Mouse (Mus musculus): Measurements from ENCODE around the gene Olfr656. TPM values are rescaled to one million over a fixed set of nuclear protein-coding genes. Genes with fewer than 3 reads are reported as not detected.

Olfr656 gene
- not detected in 2 replicates for polyA plus RNA-seq (2015; fragmentation: Nextera tagmentation; extraction: Ambion mirVana)

DNA sequence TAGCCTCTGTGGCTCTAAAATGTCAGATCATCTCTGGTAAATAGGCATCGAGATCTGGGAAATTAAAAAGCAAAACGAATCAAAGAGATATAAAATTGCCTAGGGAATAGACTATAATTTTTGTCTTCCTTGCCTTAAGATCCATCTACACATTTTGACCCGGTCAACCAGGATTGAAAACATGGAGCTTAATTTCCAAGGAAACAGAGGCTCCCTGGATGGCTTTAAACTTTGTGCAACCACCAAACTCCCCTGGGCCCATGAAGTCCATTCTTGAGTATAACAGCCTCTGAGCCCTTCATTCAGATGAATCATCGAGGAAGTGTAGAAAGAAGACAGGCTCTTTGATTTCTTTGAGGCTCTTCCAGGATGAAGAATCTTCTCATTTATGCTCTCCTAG, at the start of gene Olfr656:
Gene Olfr656 (plus strand): TSS at position 301 of the 400 bp plus-strand sequence.
- DNase-seq (ENCODE audit: low spot score), result no peak

DNA sequence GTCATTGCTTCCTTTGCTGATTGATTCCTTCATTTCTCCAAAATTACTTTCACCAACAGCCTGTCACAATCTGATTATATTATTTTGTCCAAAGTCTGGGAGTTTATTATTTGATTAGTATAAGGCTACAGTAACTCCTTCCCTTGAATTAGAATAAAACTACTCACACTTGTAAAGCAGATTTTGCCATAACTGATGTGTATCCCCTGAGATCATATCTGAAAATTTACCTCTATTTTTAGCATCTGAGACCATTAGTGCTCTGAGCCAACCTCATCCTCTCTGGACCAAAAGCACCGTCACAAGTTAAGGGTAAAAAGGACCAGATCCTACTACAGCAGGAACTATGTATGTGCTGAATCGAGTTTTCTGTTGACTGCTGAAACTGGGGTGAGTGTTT, 36.7 kb upstream of the Olfr656 start, which contains the start of gene Olfr653:
Gene Olfr653 (plus strand): TSS at position 301 of the 400 bp plus-strand sequence.
- no peak for DNase-seq (ENCODE audit: low spot score)

DNA sequence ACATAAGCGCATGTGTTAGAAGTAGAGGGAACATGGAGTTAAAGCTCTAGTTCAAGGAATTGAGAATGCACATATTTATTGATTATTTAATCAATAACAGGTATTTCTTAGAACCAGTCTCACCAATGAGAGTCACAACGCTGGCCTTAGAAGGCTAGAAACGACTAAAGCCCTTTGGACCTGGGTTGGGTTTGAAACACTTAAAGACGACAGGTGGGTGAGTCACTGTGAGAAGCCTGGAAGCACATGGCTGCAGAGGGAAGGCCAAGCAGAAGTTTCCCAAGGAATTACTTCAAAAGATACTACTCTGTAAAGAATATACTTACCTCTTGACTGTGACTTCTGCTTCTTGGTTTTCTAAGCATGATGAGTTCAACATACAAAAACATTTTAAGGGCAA, 32.9 kb upstream of the Olfr656 start:
- no peak for DNase-seq (ENCODE audit: low spot score)

DNA sequence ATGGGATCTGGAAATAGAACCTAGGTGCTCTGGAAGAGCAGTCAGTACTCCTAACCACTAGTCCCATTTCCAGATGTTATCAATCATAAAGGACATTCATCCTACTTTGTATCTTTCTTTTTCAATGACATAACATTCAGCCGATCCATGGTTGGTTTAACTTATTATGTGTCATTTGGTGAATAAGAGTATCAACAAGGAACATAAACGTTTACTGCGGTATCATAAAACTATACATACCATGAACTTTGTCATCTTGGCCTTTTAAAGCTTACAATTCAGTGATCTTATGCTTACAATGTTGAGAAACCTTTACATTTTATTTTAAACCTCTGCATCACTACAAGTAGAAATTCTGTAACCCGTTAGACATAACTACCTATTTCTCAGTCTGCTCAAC, 32.3 kb upstream of the Olfr656 start:
- DNase-seq (ENCODE audit: low spot score), result no peak

DNA sequence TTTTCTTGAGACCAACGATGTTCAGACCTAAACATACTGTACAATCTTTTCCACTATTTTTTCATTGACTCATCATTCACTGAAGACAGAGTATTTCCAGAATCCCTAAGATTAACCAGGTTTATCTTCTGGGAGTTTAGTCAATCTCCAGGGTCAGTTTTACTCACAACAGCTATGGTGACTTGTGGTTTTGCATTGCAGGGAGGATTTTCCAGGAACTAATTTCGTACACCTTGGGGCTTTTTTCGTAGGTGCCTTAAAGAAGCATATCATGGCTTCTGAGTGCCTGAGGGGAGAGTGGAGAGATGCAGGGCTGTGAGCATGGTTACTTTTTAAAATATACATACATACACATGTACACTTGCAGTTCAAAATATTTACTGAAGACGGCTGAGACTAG, 27.0 kb upstream of the Olfr656 start, which contains the start of gene Olfr654:
Gene Olfr654 (plus strand): TSS at position 301 of the 400 bp plus-strand sequence.
- DNase-seq (ENCODE audit: low spot score), result no peak

DNA sequence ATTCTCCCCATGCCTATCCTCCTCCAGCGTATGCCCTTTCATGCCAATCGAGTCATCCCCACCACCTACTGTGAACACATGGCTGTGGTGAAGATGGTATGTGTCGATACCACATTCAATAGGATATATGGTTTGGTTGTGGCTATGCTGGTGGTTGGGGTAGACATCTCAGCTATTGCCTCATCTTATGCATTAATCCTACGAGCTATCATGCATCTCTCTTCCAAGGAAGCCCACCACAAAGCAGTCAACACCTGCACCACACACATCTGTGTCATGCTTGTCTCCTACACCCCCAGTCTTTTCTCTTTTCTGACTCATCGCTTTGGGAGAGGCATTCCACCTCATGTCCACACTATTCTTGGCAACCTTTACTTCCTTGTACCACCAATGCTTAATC, 25.5 kb upstream of the Olfr656 start:
- DNase-seq (ENCODE audit: low spot score), result no peak

DNA sequence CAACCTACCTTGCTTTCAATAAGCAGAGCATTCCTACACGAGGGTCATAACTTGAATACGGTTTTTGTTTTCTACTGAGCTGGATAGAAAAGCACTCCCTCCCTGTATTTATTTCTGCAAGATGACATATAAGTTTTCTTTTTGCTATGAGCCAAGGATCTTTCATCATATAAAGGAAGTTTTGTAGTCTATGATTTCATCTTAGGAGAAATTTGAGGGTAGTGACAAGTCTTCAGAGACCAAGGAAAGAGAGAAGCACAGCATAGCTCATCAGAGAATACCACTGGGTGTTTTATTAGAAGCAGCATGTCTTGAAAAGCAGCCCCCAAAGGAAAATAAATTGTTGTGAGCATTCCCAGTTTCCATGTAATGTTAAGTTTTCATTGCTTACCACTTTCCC, 12.1 kb upstream of the Olfr656 start, which contains the start of gene Olfr655:
Gene Olfr655 (minus strand): TSS at position 101 of the 400 bp plus-strand sequence.
- DNase-seq (ENCODE audit: low spot score), result no peak

DNA sequence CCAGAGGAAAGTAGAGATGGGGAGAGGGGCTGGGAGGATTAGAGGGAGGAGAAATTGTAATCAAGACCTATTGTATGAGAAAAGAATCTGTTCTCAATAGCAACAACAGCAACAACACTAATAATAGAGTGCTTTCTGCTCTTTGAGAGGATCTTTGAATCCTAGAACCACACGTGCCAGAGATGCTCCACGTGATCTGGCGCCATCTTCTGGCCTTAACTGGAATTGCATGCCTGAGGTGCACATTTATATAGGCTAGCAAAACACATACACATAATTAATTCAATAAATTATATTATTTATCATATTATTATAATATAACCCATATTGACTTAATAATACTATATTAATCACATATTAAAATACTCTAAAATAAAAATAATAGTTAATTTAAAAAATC, 10.6 kb upstream of the Olfr656 start:
- DNase-seq (ENCODE audit: low spot score), result peak; percentile 55

DNA sequence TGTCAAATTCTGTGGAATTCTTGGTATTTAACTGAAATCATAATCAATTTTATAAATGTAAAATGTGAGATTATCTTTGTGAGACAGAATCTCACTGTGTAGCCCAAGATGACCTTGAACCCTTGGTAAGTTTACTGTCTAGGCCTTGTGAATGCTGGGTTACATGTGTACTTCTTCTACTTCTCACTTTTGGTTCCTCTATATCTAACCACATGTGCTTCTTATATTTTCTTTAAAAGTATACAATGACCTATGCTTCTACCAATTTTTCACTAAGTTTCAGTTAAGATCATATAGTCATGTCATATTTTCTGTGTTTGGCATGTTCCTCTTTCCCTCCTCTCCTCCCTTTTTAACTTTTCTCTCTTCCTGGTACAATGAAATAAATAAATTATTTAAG, 9.0 kb upstream of the Olfr656 start:
- DNase-seq (ENCODE audit: low spot score), result no peak

DNA sequence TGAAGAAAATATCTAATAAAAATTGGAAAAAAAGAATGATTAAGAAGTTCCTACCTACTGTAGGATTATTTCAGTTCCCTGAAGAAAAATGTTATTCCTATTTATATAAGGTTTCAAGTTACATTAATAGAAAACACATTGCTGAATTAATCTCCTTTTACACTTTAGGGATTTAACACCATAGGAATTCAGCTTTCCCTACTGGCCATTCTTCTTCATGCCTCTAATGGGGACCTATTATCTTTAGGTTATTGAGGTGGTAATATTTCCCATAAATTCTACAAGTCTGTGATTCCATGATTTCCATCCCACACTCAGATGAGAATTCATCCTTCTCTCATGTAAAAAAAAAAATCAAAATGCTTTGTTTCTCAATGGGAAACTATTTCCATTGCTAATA, 10.7 kb downstream of the Olfr656 start, which contains the start of gene Olfr657:
Gene Olfr657 (plus strand): TSS at position 301 of the 400 bp plus-strand sequence.
- no peak for DNase-seq (ENCODE audit: low spot score)

DNA sequence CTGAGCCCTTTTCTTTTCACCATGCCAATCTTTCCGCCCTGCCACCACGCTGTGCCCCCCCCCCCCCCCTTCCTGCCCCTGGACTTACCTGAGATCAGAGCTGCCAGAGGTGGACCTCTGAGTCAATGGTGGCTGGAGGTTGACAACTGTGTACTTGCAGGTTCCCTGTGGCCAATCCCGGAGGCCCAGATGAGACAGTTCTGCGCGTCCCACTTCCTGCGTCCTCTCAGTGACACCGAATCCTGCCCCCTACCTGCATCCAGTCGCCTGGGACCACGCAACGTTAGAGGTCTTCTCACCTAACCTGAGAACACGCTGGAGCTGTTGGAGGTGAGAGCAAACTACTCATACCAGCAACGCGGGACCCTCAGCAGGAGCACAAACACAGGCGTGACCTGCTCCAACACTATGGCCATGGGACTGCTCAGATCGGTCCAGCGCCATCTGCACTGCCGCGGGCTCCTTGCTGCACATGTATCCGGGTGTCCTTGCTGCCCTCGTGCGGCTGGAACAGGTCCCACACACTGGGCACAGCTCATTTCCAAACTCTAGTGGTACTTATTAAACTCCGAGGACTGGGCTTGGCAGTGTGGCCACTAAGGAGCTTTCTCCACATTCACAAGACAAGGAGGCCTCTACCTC, 33.2 kb downstream of the Olfr656 start, which contains the start of gene Olfr658:
Gene Olfr658 (minus strand): TSS at position 465 of the 642 bp plus-strand sequence.
- peak; percentile 18 for DNase-seq (ENCODE audit: low spot score)

DNA sequence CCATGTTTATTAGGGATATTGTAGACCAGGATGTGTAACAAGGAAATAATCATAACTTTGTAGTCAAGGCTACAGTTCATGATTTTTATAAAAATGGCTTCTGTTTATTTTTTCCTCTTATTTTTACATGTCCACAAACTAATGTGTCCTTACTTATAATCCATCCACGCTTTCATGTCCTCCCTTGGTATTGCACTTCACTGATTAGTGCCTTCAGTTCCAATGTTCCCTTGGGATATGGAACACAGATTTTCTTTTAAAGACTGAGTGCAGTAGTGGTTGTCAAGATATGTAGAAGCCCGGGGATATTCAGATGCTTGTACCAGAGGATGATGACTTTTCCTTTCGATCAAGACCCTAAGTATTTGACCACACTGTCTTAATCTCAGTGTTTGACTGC, 52.7 kb downstream of the Olfr656 start, which contains the start of gene Olfr659:
Gene Olfr659 (plus strand): TSS at position 301 of the 400 bp plus-strand sequence.
- DNase-seq (ENCODE audit: low spot score), result no peak

Other genes starting within 250 kb of the Olfr656 start
- gene Trim30b, start 244.1 kb upstream of the Olfr656 start, polyA plus RNA-seq (2015; fragmentation: Nextera tagmentation; extraction: Ambion mirVana), result 0.21 and 0.46 TPM in 2 replicates
- gene Trim30c, start 213.1 kb upstream of the Olfr656 start, polyA plus RNA-seq (2015; fragmentation: Nextera tagmentation; extraction: Ambion mirVana), result 0.45 and 0.74 TPM in 2 replicates
- 15.3 and 17.9 TPM in 2 replicates for gene Trim30a, start 148.8 kb upstream of the Olfr656 start, polyA plus RNA-seq (2015; fragmentation: Nextera tagmentation; extraction: Ambion mirVana)
- gene Trim30d, start 106.1 kb upstream of the Olfr656 start, polyA plus RNA-seq (2015; fragmentation: Nextera tagmentation; extraction: Ambion mirVana), result 4.9 and 5.8 TPM in 2 replicates
- gene Olfr651, start 63.8 kb upstream of the Olfr656 start, polyA plus RNA-seq (2015; fragmentation: Nextera tagmentation; extraction: Ambion mirVana), result not detected in 2 replicates
- not detected in 2 replicates for gene Olfr652, start 53.1 kb upstream of the Olfr656 start, polyA plus RNA-seq (2015; fragmentation: Nextera tagmentation; extraction: Ambion mirVana)
- not detected in 2 replicates for gene Olfr653, start 36.6 kb upstream of the Olfr656 start, polyA plus RNA-seq (2015; fragmentation: Nextera tagmentation; extraction: Ambion mirVana)
- gene Olfr654, start 26.9 kb upstream of the Olfr656 start, polyA plus RNA-seq (2015; fragmentation: Nextera tagmentation; extraction: Ambion mirVana), result not detected in 2 replicates
- not detected in 2 replicates for gene Olfr655, start 12.2 kb upstream of the Olfr656 start, polyA plus RNA-seq (2015; fragmentation: Nextera tagmentation; extraction: Ambion mirVana)
- gene Olfr657, start 10.8 kb downstream of the Olfr656 start, polyA plus RNA-seq (2015; fragmentation: Nextera tagmentation; extraction: Ambion mirVana), result not detected in 2 replicates
- not detected in 2 replicates for gene Olfr658, start 33.4 kb downstream of the Olfr656 start, polyA plus RNA-seq (2015; fragmentation: Nextera tagmentation; extraction: Ambion mirVana)
- gene Olfr659, start 52.8 kb downstream of the Olfr656 start, polyA plus RNA-seq (2015; fragmentation: Nextera tagmentation; extraction: Ambion mirVana), result not detected in 2 replicates
- not detected in 2 replicates for gene Olfr661, start 72.5 kb downstream of the Olfr656 start, polyA plus RNA-seq (2015; fragmentation: Nextera tagmentation; extraction: Ambion mirVana)
- gene Usp17le, start 163.5 kb downstream of the Olfr656 start, polyA plus RNA-seq (2015; fragmentation: Nextera tagmentation; extraction: Ambion mirVana), result not detected in 2 replicates
- gene Usp17lb, start 228.6 kb downstream of the Olfr656 start, polyA plus RNA-seq (2015; fragmentation: Nextera tagmentation; extraction: Ambion mirVana), result not detected in 2 replicates
- gene Usp17la, start 243.1 kb downstream of the Olfr656 start, polyA plus RNA-seq (2015; fragmentation: Nextera tagmentation; extraction: Ambion mirVana), result not detected in 2 replicates